Mouse (Mus musculus) embryonic facial prominence, embryonic 14.5 days (tissue): ENCODE measurements around the gene Ash1l. TPM values are rescaled to one million over a fixed set of nuclear protein-coding genes. Genes with fewer than 3 reads are reported as not detected.

Experiments
- ATAC-seq: fragments of 200-750 bp; cut with Nextera tagmentation; 2 replicates; pipeline ENCODE4 v1.8.0; 2017; ENCODE audit warnings: low read depth, moderate number of reproducible peaks, moderate TSS enrichment
- DNase-seq: peaks from one replicate; pipeline ENCODE4 v3.0.0-alpha.2; 2015; ENCODE audit warnings: low spot score
- H3K27ac ChIP-seq: fragments of 300-500 bp; sonication (generic); replicated peaks from 2 replicates; pipeline ENCODE4 v1.5.1; 2014; ENCODE audit warnings: low read depth, mild to moderate bottlenecking, low read length, moderate library complexity
- H3K27me3 ChIP-seq: fragments of 300-500 bp; sonication (generic); replicated peaks from 2 replicates; pipeline ENCODE4 v1.6.1; 2014; ENCODE audit warnings: low read length; ENCODE audit not compliant: control insufficient read depth, insufficient read depth
- H3K36me3 ChIP-seq: fragments of 300-500 bp; sonication (generic); 2 replicates; pipeline ENCODE4 v1.6.1; 2014; ENCODE audit warnings: low read length, mixed read lengths; ENCODE audit not compliant: control insufficient read depth, insufficient read depth
- H3K4me1 ChIP-seq: fragments of 300-500 bp; sonication (generic); 2 replicates; pipeline ENCODE4 v1.6.1; 2014; ENCODE audit warnings: antibody characterized with exemption, low read length; ENCODE audit not compliant: control insufficient read depth, insufficient read depth
- H3K4me2 ChIP-seq: fragments of 300-500 bp; sonication (generic); 2 replicates; pipeline ENCODE4 v1.6.1; 2014; ENCODE audit warnings: low read depth, mild to moderate bottlenecking, low read length, moderate library complexity, mixed read lengths
- H3K4me3 ChIP-seq: fragments of 300-500 bp; sonication (generic); 2 replicates; pipeline ENCODE4 v1.5.1; 2014; ENCODE audit warnings: low read depth, mild to moderate bottlenecking, low read length
- H3K9ac ChIP-seq: fragments of 300-500 bp; sonication (generic); 2 replicates; pipeline ENCODE4 v1.6.1; 2014; ENCODE audit warnings: low read depth, mild to moderate bottlenecking, low read length, moderate library complexity, mixed read lengths
- H3K9me3 ChIP-seq: fragments of 300-500 bp; sonication (generic); 2 replicates; pipeline ENCODE4 v1.6.1; 2016; ENCODE audit warnings: low read length; ENCODE audit not compliant: control insufficient read depth
- WGBS: fragments of 180-500 bp; shearing (Covaris S2); extraction: QIAGEN DNeasy Blood & Tissue Kit; methylation state at CpG from one replicate; pipeline ENCODE4 v1.1.7; 2014; 5-methylcytosine and 5-hydroxymethylcytosine counted together
- polyA plus RNA-seq: library from polyadenylated mRNA; unstranded; fragments of >200 nt; fragmentation: Nextera tagmentation; extraction: Ambion mirVana; gene quantifications from 2 replicates; pipeline ENCODE4 v1.2.1, GENCODE M21; 2014

Ash1l gene
- polyA plus RNA-seq, 1 experiment from 2014 or later: 19.8 TPM

DNA sequence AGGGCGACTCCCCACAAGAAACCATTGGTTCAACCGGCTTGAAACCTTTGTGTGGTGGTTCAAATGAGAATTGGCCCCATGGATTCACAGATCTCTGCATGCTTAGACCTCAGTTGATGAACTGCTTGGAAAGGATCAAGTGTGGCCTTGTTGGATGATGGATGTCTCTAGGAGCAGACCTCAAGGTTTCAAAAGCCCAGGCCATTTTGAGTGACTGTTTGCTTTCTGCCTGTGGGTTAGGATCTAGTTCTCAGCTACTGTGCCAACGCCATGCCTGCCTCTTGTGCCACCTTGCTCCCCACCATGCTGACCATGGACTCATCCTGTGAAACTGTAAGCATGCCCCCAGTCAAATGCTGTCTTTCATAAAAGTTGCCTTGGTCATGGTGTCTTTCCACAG, 175.6 kb downstream of the Ash1l start:
- Histone ChIP-seq H3K4me2 (no peak overlapping the region), H3K9ac (no peak overlapping the region), H3K36me3 (no peaks in the 10 kb centered on the region), H3K4me1 (no peaks in the 10 kb centered on the region), H3K27ac (no peak overlapping the region), H3K27me3 (no peaks in the 10 kb centered on the region), H3K4me3 (no peak overlapping the region), H3K9me3 (no peaks in the 10 kb centered on the region)
- ATAC-seq (no peak), DNase-seq (no peak)
- 91% methylated on average over 3 of the region's 3 CpGs for WGBS

Other genes with a start within 250 kb of the Ash1l start
- 60.9 and 62.9 TPM in 2 replicates for gene Rit1, start 233.8 kb upstream of the Ash1l start, polyA plus RNA-seq
- 25.8 and 30.9 TPM in 2 replicates for gene Syt11, start 175.5 kb upstream of the Ash1l start, polyA plus RNA-seq
- gene Gon4l, start 115.4 kb upstream of the Ash1l start, polyA plus RNA-seq: 11.8 and 12.7 TPM in 2 replicates
- gene Msto1, start 36.6 kb upstream of the Ash1l start, polyA plus RNA-seq: 44.3 and 50.5 TPM in 2 replicates
- gene Dap3, start 559 bp downstream of the Ash1l start, polyA plus RNA-seq: 125 and 138 TPM in 2 replicates
- gene Rusc1, start 142.7 kb downstream of the Ash1l start, polyA plus RNA-seq: 23.5 and 26.5 TPM in 2 replicates
- not detected in 2 replicates for gene Gm43738, start 150.5 kb downstream of the Ash1l start, polyA plus RNA-seq
- gene Fdps, start 151.3 kb downstream of the Ash1l start, polyA plus RNA-seq: 183 and 205 TPM in 2 replicates
- 0.30 TPM in 1 of 2 replicates, not detected in the other for gene Pklr, start 185.5 kb downstream of the Ash1l start, polyA plus RNA-seq
- 1.4 and 2.8 TPM in 2 replicates for gene Hcn3, start 209.6 kb downstream of the Ash1l start, polyA plus RNA-seq
- 22.4 and 23.9 TPM in 2 replicates for gene Clk2, start 214.2 kb downstream of the Ash1l start, polyA plus RNA-seq
- 93.4 and 96.9 TPM in 2 replicates for gene Scamp3, start 226.9 kb downstream of the Ash1l start, polyA plus RNA-seq
- 27.9 and 33.9 TPM in 2 replicates for gene Fam189b, start 232.5 kb downstream of the Ash1l start, polyA plus RNA-seq